Mouse (Mus musculus): ENCODE results near the gene Fam155a.

Fam155a gene

DNA sequence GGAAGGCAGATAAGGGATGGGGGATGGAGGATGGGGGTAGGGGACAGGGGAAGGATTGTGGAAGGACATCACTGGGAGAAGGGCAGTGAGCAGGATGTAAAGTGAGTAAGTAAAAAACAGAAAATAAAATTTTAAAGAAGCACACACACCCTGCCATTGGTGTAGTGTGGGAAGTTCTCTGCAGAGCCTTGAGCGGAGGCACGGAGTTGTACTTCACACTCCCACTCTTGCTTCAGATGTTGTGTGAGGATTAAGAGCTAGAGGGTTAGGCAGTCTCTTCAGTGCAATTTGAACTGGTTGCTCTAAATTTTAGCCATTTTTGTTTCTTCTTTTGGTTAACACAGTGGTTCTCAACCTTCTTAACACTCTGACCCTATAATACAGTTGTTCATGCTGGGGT, 114.1 kb downstream of the Fam155a start:
- no peak for DNase-seq

DNA sequence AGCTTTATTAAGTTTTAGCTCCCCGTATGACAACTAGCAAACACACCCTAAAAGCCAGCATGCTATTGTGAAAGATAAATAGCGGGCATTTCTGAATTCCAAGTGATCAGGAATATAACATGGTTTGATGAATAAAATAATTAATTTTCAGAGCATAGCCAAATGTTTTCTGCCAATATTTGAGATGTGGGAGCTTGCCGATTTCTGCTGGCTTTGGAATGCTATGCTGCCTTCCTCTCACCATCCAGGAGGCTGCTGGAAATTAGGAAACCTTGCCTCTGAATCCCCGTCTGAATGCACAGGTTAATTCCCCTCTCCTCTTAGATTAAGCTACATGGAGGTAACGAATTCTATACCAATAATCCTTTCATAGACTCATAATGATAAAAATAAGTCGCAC, 116.1 kb downstream of the Fam155a start:
- no peak for DNase-seq

DNA sequence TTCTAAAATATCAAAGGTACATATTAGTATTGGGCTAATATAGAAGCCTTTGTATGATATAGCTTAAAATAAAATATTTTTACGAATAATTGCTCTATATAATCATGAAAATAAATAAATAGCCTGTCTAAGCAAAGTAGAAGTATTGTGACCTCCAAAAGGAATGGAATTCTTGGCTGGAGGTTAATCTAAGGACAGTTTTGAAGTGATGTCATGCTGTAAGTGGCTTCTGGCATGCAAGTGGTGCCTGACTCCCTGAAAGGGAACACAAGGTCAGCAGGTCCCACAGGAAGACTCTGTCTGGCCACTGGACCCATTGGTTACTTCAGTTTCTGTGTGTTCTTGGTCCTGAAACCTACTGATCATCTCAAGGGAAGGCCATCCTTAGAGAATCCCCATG, 117.3 kb downstream of the Fam155a start:
- no peak for DNase-seq

DNA sequence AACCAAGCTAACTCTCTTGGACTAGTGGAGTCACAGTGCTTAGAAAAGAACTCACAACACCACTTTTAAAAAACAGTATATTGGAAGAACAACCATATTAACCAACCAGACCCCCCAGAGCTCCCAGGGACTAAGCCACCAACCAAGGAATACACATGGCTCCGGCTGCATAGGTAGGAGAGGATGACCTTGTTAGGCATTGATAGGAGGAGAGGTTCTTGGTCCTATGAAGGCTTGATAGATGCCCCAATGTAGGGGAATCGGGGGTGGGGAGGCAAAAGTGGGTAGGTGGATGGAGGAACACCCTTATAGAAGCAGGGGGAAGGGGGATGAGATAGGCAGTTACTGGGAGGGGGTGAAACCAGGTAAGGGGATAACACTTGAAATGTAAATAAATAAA, 132.8 kb downstream of the Fam155a start:
- no peak for DNase-seq

DNA sequence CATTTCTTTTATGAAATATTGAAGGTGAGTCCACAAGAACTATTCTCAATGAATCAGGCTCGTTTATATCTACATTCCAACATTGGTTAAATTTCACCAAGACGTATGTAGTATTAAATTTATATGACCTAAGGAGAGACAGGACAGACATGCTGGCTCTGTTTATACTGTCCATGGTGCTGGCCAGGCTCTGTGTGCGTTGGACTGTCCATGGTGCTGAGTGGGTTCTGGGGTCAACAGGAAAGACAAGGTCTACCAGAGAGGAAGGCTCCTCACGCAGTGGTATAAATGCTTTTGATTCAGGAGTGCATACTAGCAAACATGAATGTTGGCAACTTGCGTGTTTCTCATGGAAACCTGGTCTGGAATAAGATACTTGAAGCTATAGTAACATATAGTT, 135.7 kb downstream of the Fam155a start:
- no peak for DNase-seq

- DNase-seq: no peak
These were observed 163.8 kb downstream of the Fam155a start for GRCm38 (mm10) chr8:9607086-9607701.

GRCm38 (mm10) chr8:9596003-9596402, 175.0 kb downstream of the Fam155a start:
- DNase-seq: no peak

DNA sequence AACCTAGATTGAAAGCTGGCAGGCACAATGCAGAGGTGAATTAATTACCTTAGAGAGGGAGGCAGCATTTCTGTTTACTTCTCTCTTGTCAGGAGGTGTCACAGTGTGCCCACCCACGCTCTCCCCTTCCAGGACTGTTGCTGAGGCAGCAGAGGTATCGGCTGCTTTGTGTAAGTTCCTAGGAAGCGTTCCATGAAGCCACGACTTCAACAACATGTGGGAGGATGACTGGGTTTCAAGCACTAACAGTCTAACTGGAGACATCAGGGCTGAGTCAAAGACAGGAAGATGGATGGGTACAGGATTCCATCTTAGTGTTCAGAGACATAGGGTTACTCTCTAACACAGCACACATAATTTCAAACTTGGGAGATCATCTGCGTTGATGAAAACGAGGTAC, 189.1 kb downstream of the Fam155a start:
- DNase-seq: no peak

DNA sequence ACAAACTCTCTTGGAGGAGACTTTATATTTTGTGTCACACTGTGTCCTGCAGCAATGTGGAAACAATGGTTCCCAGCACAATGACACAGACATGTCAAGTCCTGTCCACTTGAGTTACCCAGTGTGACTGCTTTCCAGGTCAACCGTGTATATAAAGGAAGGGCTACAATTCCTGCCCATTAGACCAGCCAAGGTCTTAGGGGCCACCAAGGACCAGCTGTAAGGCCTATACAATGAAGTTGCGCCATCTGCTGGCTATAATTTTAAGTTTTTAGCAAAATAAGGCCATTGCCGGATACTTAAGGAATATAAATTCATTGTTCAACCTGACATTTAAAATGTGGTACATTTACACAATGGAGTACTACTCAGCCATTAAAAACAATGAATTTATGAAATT, 190.8 kb downstream of the Fam155a start:
- DNase-seq: no peak

DNA sequence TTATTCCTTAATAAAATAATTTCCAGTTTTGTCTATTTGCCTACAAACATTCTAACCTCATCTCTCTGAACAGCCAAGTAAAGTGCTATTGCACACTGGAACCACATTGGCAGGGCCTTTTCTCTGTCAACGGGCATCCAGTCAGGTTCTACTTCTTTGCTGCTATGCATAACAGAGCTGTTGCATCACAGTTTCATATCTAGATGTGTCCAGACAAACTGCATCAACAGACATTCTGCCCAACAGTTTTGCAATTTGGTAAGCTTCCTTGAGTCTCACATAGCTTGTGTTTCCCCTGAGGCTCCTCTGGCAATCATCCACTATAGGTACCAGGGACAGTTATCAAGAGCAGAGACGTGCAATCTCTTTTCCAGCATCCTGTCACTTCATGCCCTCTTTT, 199.0 kb downstream of the Fam155a start:
- no peak for DNase-seq

DNA sequence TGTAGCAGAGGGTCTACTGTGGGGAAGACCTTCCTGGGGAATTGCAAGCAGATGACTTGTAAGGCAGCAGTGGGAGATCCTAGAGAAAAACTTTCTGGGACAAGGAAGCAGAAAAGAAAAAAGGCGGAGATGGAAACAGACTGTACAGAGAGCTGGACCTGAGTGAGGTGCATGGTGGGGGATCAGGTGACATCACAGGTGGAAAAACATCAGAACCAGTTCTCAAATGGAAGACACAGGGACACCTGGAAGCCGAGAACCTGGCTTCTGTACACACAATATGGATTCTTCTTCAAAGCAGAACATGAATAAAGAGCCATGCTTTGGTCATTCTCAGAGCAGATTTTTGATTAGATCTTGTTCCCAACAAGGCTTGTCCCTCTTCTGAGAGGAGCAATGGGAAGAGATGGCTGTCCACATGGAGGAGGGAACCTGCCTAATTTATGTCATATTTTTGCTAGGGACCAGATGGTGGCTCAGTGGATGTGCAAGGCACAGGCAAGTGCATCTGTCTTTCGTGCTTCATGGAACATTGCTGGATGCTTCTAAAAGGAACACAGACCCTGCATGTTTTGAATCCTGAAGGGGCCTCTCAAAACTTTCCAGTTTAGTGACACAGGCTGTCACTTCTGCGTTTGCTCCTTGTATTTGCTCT, 201.3 kb downstream of the Fam155a start:
- no peak for DNase-seq

DNA sequence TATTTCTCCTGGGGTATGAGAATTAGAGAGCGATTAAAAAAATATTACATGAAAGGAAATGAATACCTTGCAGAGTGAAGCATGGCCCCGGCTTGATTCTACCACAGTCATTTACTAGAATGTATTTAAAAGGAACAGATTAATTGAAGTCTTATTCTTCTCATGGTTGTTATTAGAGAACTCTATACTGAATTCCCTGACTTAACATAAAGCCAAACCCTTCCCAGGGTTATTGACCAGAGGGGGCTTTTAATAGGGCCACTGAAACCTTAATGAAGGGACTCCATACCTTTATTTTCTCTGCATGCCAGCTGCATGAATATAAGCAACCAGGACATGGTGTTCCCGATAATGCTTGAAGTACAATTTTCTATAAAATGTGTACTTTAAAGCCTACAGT, 221.8 kb downstream of the Fam155a start:
- no peak for DNase-seq

- DNase-seq: no peak
These were observed 223.4 kb downstream of the Fam155a start for GRCm38 (mm10) chr8:9547558-9547954.

GRCm38 (mm10) chr8:9546919-9547557, 223.9 kb downstream of the Fam155a start:
- DNase-seq: no peak

GRCm38 (mm10) chr8:9546429-9546828, 224.5 kb downstream of the Fam155a start:
- DNase-seq: no peak

DNA sequence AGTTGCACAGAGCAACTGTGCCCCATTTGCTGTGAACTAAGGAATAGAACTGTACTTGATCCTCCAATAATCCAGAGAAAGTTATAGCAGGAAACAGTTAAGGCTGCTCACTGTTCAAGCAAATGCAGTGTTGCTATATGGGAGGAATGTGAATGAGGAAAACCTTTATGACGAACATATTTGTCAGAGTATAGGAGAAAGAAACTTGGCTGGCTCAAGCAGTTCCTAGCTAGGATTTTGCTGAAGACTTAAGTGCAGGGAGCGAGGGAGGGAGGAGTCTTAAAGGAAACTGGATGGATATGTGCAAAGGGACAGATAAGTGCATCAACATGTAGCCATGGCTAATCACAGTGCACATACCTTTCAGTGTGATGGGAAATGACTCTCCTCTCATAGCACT, 225.3 kb downstream of the Fam155a start:
- no peak for DNase-seq

DNA sequence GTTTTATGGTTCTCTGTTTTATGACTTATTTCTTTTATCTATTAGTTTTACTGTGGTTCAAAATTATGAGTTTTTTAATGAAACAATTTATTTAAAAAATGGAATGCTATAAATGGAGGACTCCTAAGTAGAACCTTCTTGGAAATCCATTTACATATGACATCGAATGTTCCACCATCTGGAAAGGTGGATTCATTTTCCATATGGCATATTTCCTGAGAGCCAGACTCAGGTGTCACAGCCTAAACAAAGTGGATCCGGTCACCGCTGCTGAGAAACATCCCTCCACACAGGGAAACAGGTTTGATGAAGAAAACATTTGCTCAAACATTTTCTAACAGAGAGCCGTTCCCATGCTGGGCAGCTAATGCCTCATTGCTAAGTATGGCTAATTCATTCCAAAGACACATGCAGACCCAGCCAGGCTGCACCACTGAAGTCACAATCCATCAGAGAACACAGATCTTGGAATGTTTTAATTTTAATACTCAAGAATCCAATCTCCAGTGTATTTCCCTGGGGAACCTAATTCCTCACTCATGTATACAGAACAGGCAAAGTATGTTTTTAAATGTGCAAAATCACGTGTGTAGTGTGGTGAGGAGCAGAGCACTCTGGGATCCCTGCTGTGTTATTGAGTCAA, 235.1 kb downstream of the Fam155a start:
- no peak for DNase-seq

DNA sequence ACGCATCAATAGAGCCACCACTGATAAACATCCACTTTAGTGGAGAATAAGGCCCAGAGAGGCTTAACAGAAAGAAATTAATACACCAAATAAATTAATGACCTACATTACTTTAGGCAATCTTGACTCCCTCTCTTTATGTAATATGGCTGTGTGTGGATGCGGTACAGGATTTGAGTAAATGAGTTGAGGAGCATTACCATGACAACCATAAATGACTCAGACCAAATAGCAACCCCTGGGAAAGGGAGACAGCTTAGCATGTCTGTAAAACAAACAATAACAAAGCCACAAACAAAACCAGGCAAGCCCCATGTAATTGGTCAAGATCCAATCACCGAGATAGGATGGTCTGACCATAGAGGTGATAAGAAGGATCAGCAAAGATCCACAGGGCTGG, 244.4 kb downstream of the Fam155a start:
- no peak for DNase-seq

DNA sequence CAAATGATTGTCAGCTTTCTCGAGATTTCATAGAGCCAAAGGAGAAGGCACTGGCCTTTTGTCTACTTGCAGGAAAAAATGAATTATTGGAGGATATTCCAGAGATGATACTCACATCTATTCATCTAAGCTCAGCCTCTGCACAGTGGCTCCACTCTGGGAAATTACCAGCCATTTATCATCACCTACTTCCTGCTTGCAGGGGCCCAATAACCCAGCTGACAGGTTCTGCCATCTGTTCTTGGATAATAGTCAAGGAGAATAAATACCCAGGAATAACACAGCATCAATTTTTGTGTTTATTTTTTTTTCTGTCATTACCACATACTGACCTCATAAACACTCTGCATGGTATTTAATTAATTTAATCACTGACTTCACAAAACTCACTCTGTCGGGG, 249.4 kb downstream of the Fam155a start:
- DNase-seq: no peak

- no peak for DNase-seq
These were observed 270.2 kb downstream of the Fam155a start for GRCm38 (mm10) chr8:9500751-9501150.

DNA sequence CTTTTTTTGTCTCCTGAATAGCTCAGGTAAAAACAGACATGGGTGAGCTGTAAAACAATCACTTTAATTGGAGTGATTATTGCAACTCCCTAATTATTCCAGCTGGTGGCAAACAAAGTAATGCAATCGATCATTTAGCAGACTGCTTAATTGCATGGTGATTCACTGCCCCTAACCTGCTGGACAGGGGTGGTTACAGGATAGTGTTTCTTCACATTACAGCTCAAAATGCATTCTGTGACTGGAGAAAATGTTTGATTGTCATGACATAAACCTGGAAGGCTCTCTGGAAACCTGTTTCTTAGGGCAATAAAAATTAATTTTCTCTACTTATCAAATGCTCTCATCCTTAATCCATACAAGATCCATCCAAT, 276.7 kb downstream of the Fam155a start:
- DNase-seq: no peak

DNA sequence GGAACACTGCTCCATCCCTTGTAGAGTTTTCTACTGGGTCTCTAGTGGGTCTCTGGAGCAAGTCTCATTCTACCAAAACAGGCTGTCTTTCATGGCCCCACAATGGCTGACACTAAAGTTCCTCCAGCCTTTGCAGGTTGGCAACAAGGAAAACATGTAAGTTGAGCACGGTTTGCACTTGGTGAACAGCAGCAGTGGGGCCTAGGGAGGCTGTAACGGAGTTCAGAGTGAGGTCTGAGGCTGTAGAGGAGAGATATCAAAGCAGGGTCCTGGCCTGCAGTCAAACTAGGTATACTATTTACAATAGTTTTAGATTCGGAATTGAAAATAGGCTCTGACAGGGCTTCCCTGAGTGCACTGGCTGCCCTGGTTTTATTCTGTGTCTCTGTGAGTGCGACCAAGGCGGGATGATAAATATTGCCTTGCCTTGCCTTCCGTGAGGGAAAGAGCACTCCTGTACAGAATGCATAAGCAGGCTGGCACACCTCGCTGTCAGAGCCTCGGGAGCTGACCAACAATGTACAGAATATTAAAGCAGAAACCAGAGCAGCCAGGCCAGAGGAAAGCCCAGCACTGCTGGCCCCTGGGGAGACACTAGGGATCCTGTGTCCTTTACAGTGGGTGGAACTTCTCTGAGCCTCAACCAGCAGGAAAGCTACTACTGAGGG, 277.3 kb downstream of the Fam155a start:
- DNase-seq: no peak

DNA sequence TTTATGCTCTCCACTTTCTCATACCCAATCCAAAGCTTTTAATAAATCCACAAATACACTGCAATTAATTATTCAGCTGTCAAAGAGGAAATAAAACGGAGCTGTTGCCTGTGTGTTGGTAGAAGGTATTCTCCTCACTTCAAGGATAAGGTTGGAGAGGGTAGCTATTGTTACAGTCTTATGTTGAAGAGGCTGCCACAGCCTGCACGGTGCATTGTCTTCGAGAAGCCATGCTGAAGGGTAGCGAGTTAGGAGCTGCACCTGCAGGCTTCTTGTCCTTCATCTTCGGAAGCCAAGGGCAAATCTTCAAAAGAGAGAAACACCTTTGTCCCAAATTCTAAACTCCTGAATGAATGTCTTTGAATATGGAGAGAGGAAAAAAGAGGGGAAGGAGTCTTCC, 288.4 kb downstream of the Fam155a start:
- no peak for DNase-seq

- no peak for DNase-seq
These were observed 299.7 kb downstream of the Fam155a start for GRCm38 (mm10) chr8:9471290-9471689.
